Mouse (Mus musculus): Measurements from ENCODE around the gene Parp4. TPM values are rescaled to one million over a fixed set of nuclear protein-coding genes. Genes with fewer than 3 reads are reported as not detected.
A peak's percentile ranks its signal among the peaks of the same experiment; 100 is the strongest.

The Parp4 gene
- polyA plus RNA-seq, 1 experiment from 2014 or later = 0.87 TPM

GRCm38 (mm10) chr14:56572546-56572945 is 2.9 kb upstream of the Parp4 start:
- H3K4me3 ChIP-seq (replicated peaks) = peak overlapping the region; percentile 86
- H3K27ac ChIP-seq = no peak overlapping the region
- H3K4me1 ChIP-seq (replicated peaks) = peaks cover 20% of the 10 kb centered on the region
- no peaks in the 10 kb centered on the region for H3K36me3 ChIP-seq
- WGBS = 72% methylated on average over 2 of the region's 2 CpGs
- peaks cover 7% of the 10 kb centered on the region for H3K27me3 ChIP-seq
- no peak for ATAC-seq
- H3K9ac ChIP-seq (replicated peaks) = peak overlapping the region; percentile 61; the same call in 1 of the 2 replicates
- H3K9me3 ChIP-seq = no peaks in the 10 kb centered on the region
- H3K4me2 ChIP-seq (replicated peaks) = peak overlapping the region; percentile 77

GRCm38 (mm10) chr14:56575969-56576901 is 816 bp downstream of the Parp4 start:
- Histone ChIP-seq H3K9ac (replicated peaks) (no peak overlapping the region), H3K4me3 (replicated peaks) (peak overlapping the region; percentile 42; the same call in 1 of the 2 replicates), H3K27ac (no peak overlapping the region), H3K9me3 (no peaks in the 10 kb centered on the region), H3K36me3 (no peaks in the 10 kb centered on the region), H3K4me1 (replicated peaks) (peaks cover 10% of the 10 kb centered on the region), H3K4me2 (replicated peaks) (peak overlapping the region; percentile 62), H3K27me3 (peaks cover 7% of the 10 kb centered on the region)
- WGBS = 77% methylated on average over 18 of the region's 18 CpGs
- ATAC-seq = no peak

DNA sequence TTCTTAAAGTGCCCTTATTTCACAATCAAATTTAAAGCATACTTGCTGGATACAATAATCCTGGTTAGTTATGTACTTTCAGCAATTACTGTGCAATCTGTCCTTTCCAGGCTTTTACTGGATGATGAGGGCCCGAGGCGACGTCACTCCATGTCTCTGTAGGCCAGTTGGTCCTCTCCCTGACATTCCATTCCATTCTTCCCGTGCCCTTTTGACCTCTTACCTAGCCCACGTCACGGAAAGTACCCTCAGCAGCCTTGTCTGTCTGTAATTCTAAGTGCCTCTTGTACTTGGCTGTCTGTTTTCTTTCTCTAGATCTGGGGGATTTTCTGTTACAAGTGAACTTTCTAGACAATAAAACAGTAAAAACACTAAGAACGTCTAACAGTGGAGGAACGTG is 3.6 kb downstream of the Parp4 start:
- Histone ChIP-seq H3K4me1 (replicated peaks) (peaks cover 6% of the 10 kb centered on the region), H3K9me3 (no peaks in the 10 kb centered on the region), H3K9ac (replicated peaks) (no peak overlapping the region), H3K27me3 (peaks cover 4% of the 10 kb centered on the region), H3K4me2 (replicated peaks) (no peak overlapping the region), H3K27ac (no peak overlapping the region), H3K4me3 (replicated peaks) (no peak overlapping the region), H3K36me3 (no peaks in the 10 kb centered on the region)
- 59% methylated on average over 8 of the region's 8 CpGs for WGBS
- ATAC-seq = no peak

GRCm38 (mm10) chr14:56581117-56581516 is 5.7 kb downstream of the Parp4 start:
- no peaks in the 10 kb centered on the region for H3K27me3 ChIP-seq
- no peak overlapping the region for H3K4me2 ChIP-seq (replicated peaks)
- no peak overlapping the region for H3K27ac ChIP-seq
- no peak overlapping the region for H3K4me3 ChIP-seq (replicated peaks)
- H3K9me3 ChIP-seq = no peaks in the 10 kb centered on the region
- 70% methylated on average over 5 of the region's 5 CpGs for WGBS
- no peaks in the 10 kb centered on the region for H3K36me3 ChIP-seq
- no peaks in the 10 kb centered on the region for H3K4me1 ChIP-seq (replicated peaks)
- no peak for ATAC-seq
- H3K9ac ChIP-seq (replicated peaks) = no peak overlapping the region

DNA sequence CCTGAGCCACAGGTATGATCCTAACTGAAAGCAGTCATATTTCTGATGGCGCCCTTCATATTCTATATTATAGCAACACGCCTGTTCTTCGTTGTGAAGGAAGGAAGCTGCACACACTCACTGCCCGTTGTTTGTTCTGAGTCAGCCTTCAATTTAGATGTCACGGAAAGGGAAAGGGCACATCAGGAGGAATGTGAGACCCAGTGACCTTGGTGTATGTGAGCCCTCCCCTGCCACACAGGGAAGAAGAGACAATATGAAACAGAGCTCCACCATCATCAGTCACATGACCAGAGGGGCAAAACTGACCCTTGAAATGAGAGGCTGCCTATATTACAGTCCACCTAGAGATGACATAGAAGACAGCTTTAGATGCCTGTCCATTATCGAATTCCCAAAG is 6.9 kb downstream of the Parp4 start:
- Histone ChIP-seq H3K27ac (no peak overlapping the region), H3K9ac (replicated peaks) (no peak overlapping the region), H3K27me3 (no peaks in the 10 kb centered on the region), H3K9me3 (no peaks in the 10 kb centered on the region), H3K36me3 (no peaks in the 10 kb centered on the region), H3K4me3 (replicated peaks) (no peak overlapping the region), H3K4me2 (replicated peaks) (no peak overlapping the region), H3K4me1 (replicated peaks) (no peaks in the 10 kb centered on the region)
- 94% methylated on average over 6 of the region's 6 CpGs for WGBS
- ATAC-seq = no peak

- H3K4me1 ChIP-seq (replicated peaks) = no peaks in the 10 kb centered on the region
- 96% methylated on average over 9 of the region's 9 CpGs for WGBS
- no peak for ATAC-seq
- H3K27me3 ChIP-seq = no peaks in the 10 kb centered on the region
- no peak overlapping the region for H3K4me2 ChIP-seq (replicated peaks)
- H3K27ac ChIP-seq = no peak overlapping the region
- no peak overlapping the region for H3K9ac ChIP-seq (replicated peaks)
- H3K4me3 ChIP-seq (replicated peaks) = no peak overlapping the region
- H3K9me3 ChIP-seq = no peaks in the 10 kb centered on the region
- no peaks in the 10 kb centered on the region for H3K36me3 ChIP-seq
These were observed 16.8 kb downstream of the Parp4 start for GRCm38 (mm10) chr14:56592191-56592590.

- ATAC-seq = no peak
- H3K27ac ChIP-seq = no peak overlapping the region
- WGBS = 93% methylated on average over 1 of the region's 1 CpGs
- no peaks in the 10 kb centered on the region for H3K36me3 ChIP-seq
- H3K27me3 ChIP-seq = no peaks in the 10 kb centered on the region
- H3K4me1 ChIP-seq (replicated peaks) = no peaks in the 10 kb centered on the region
- no peak overlapping the region for H3K4me3 ChIP-seq (replicated peaks)
- no peaks in the 10 kb centered on the region for H3K9me3 ChIP-seq
- H3K4me2 ChIP-seq (replicated peaks) = no peak overlapping the region
- no peak overlapping the region for H3K9ac ChIP-seq (replicated peaks)
These were observed 19.4 kb downstream of the Parp4 start for GRCm38 (mm10) chr14:56594811-56595210.

- 44% methylated on average over 6 of the region's 6 CpGs for WGBS
- Histone ChIP-seq H3K9me3 (no peaks in the 10 kb centered on the region), H3K4me1 (replicated peaks) (no peaks in the 10 kb centered on the region), H3K4me3 (replicated peaks) (no peak overlapping the region), H3K9ac (replicated peaks) (no peak overlapping the region), H3K4me2 (replicated peaks) (no peak overlapping the region), H3K27me3 (no peaks in the 10 kb centered on the region), H3K27ac (no peak overlapping the region), H3K36me3 (no peaks in the 10 kb centered on the region)
- ATAC-seq = no peak
These were observed 23.3 kb downstream of the Parp4 start for GRCm38 (mm10) chr14:56598759-56599158.

DNA sequence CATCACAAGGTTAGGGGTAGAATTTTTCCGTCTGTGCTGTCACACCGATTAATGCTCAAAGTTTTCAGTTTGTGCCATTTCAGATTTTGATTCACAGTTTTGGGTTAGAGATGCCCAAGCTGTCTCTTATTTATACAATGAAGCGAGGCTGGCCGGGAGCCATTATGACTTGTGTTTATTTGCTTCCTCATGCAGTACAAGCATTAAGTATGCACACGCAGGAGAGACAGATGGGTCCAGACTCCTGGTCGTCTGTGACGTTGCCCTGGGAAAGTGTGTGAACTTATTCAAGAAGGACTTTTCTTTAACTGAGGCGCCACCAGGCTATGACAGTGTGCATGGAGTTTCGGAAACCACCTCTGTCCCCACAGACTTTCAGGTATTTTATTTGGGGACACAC is 26.6 kb downstream of the Parp4 start:
- no peaks in the 10 kb centered on the region for H3K27me3 ChIP-seq
- H3K27ac ChIP-seq = no peak overlapping the region
- no peaks in the 10 kb centered on the region for H3K4me1 ChIP-seq (replicated peaks)
- H3K9me3 ChIP-seq = no peaks in the 10 kb centered on the region
- no peaks in the 10 kb centered on the region for H3K36me3 ChIP-seq
- H3K4me3 ChIP-seq (replicated peaks) = no peak overlapping the region
- no peak for ATAC-seq
- WGBS = 90% methylated on average over 9 of the region's 9 CpGs
- no peak overlapping the region for H3K9ac ChIP-seq (replicated peaks)
- no peak overlapping the region for H3K4me2 ChIP-seq (replicated peaks)

- no peaks in the 10 kb centered on the region for H3K27me3 ChIP-seq
- no peak overlapping the region for H3K27ac ChIP-seq
- ATAC-seq = no peak
- no peak overlapping the region for H3K9ac ChIP-seq (replicated peaks)
- H3K4me2 ChIP-seq (replicated peaks) = no peak overlapping the region
- H3K4me1 ChIP-seq (replicated peaks) = no peaks in the 10 kb centered on the region
- no peak overlapping the region for H3K4me3 ChIP-seq (replicated peaks)
- no peaks in the 10 kb centered on the region for H3K9me3 ChIP-seq
- no peaks in the 10 kb centered on the region for H3K36me3 ChIP-seq
- 91% methylated on average over 5 of the region's 5 CpGs for WGBS
These were observed 29.0 kb downstream of the Parp4 start for GRCm38 (mm10) chr14:56604438-56604837.

GRCm38 (mm10) chr14:56605136-56605535 is 29.7 kb downstream of the Parp4 start:
- no peaks in the 10 kb centered on the region for H3K36me3 ChIP-seq
- H3K9ac ChIP-seq (replicated peaks) = no peak overlapping the region
- H3K9me3 ChIP-seq = 0 out of 2 replicates have a peak, but pooled peaks cover 3% of the 10 kb centered on the region
- H3K4me1 ChIP-seq (replicated peaks) = no peaks in the 10 kb centered on the region
- no peaks in the 10 kb centered on the region for H3K27me3 ChIP-seq
- no peak for ATAC-seq
- no peak overlapping the region for H3K4me3 ChIP-seq (replicated peaks)
- H3K27ac ChIP-seq = no peak overlapping the region
- H3K4me2 ChIP-seq (replicated peaks) = no peak overlapping the region
- WGBS = 85% methylated on average over 4 of the region's 4 CpGs

GRCm38 (mm10) chr14:56613212-56613611 is 37.8 kb downstream of the Parp4 start:
- Histone ChIP-seq H3K9me3 (0 out of 2 replicates have a peak, but pooled peaks cover 3% of the 10 kb centered on the region), H3K4me3 (replicated peaks) (no peak overlapping the region), H3K4me1 (replicated peaks) (no peaks in the 10 kb centered on the region), H3K27me3 (no peaks in the 10 kb centered on the region), H3K9ac (replicated peaks) (no peak overlapping the region), H3K36me3 (no peaks in the 10 kb centered on the region), H3K27ac (no peak overlapping the region), H3K4me2 (replicated peaks) (no peak overlapping the region)
- WGBS = 85% methylated on average over 3 of the region's 3 CpGs
- ATAC-seq = no peak
